Mouse (Mus musculus) leukemia stem cell, adult 10-12 weeks (primary cell): ENCODE data around the gene Olfr1. TPM values are rescaled to one million over a fixed set of nuclear protein-coding genes. Genes with fewer than 3 reads are reported as not detected.

Source experiments
- polyA plus RNA-seq: library from polyadenylated mRNA; stranded (reverse); fragments of >175 nt; gene quantifications from 2 replicates; pipeline ENCODE4 v1.2.3, GENCODE M21; 2012; ENCODE audit warnings: low replicate concordance

The Olfr1 gene
- not detected in 2 replicates for polyA plus RNA-seq

GRCm38 (mm10) chr11:73399514-73399913, at the start of gene Olfr1:
Olfr1 (minus strand) TSS chr11:73399614.

GRCm38 (mm10) chr11:73428377-73428776, 29.0 kb upstream of the Olfr1 start, which contains the start of gene Olfr378:
Olfr378 (minus strand) TSS chr11:73428477.

GRCm38 (mm10) chr11:73370946-73371345, 28.5 kb downstream of the Olfr1 start, which contains the start of gene Olfr376:
Olfr376 (plus strand) TSS chr11:73371246.

GRCm38 (mm10) chr11:73350483-73350882, 48.9 kb downstream of the Olfr1 start, which contains the start of gene Olfr20:
Olfr20 (plus strand) TSS chr11:73350783.

Other genes starting within 250 kb of the Olfr1 start
- gene P2rx5, start 239.2 kb downstream of the Olfr1 start, polyA plus RNA-seq, result not detected in 2 replicates
- 322 and 510 TPM in 2 replicates for gene Emc6, start 222.6 kb downstream of the Olfr1 start, polyA plus RNA-seq
- gene Tax1bp3, start 222.5 kb downstream of the Olfr1 start, polyA plus RNA-seq, result 2.3 and 13.9 TPM in 2 replicates
- 1.7 and 5.4 TPM in 2 replicates for gene Ctns, start 200.6 kb downstream of the Olfr1 start, polyA plus RNA-seq
- 0.56 and 0.60 TPM in 2 replicates for gene Shpk, start 200.2 kb downstream of the Olfr1 start, polyA plus RNA-seq
- gene Trpv1, start 165.3 kb downstream of the Olfr1 start, polyA plus RNA-seq, result not detected in 2 replicates
- gene Trpv3, start 132.2 kb downstream of the Olfr1 start, polyA plus RNA-seq, result not detected in 2 replicates
- gene Aspa, start 70.0 kb downstream of the Olfr1 start, polyA plus RNA-seq, result not detected in 2 replicates
- gene Gm49340, start 69.9 kb downstream of the Olfr1 start, polyA plus RNA-seq, result not detected in 2 replicates
- not detected in 2 replicates for gene Spata22, start 69.9 kb downstream of the Olfr1 start, polyA plus RNA-seq
- not detected in 2 replicates for gene Olfr20, start 48.8 kb downstream of the Olfr1 start, polyA plus RNA-seq
- not detected in 2 replicates for gene Olfr376, start 28.4 kb downstream of the Olfr1 start, polyA plus RNA-seq
- not detected in 2 replicates for gene Olfr378, start 28.9 kb upstream of the Olfr1 start, polyA plus RNA-seq
- gene Olfr380, start 57.9 kb upstream of the Olfr1 start, polyA plus RNA-seq, result not detected in 2 replicates
- not detected in 2 replicates for gene Olfr381, start 92.0 kb upstream of the Olfr1 start, polyA plus RNA-seq
- not detected in 2 replicates for gene Olfr382, start 117.6 kb upstream of the Olfr1 start, polyA plus RNA-seq
- not detected in 2 replicates for gene Olfr385, start 193.4 kb upstream of the Olfr1 start, polyA plus RNA-seq
- not detected in 2 replicates for gene Olfr384, start 199.0 kb upstream of the Olfr1 start, polyA plus RNA-seq